In genomic region chr15:16221648-16222047, GRCm38 (mm10) we compare ENCODE assay signal across 25 mouse cellular contexts.
DNase-seq lines count a peak whose midpoint lies in the region; ATAC-seq and TF ChIP-seq lines count a peak whose summit lies in the region.
"Had no signal": no experiment of that assay in that cellular context is flagged by ENCODE, and none has a peak within 500 bp of the region (broad histone marks: within the 10 kb centered on the region; RNA-seq: fewer than 3 reads in every experiment).

No protein-coding gene starts in this region.

- DNase-seq in embryonic facial prominence, embryonic 11.5 days (ENCODE audit: low spot score) = peak; percentile 7
- no peak for DNase-seq in embryonic facial prominence, embryonic 10.5 days (ENCODE audit: low spot score)
- DNase-seq in liver, adult 2 months (ENCODE audit: extremely low read depth, low read depth, low spot score) = peak; percentile 23
- DNase-seq in A20 (ENCODE audit: low read depth, low spot score) = peak; percentile 36
- DNase-seq in c-Kit-positive CD71-positive TER-119-negative erythroid progenitor cells, embryonic 14.5 days (ENCODE audit: low read depth) = peak; percentile 7
- DNase-seq in heart, postnatal 4 days = no peak
- DNase-seq in kidney, adult 9 months = no peak
- DNase-seq: adrenal gland, postnatal 10 days; B cell, adult 2 months; cerebellum, adult 18-20 months; cerebellum, postnatal 36 days; heart, postnatal 14 days; kidney, adult 11 months; kidney, postnatal 25 days; layer of hippocampus, adult 9-11 months had no signal

- no peak overlapping the region for H3K4me3 ChIP-seq in embryonic facial prominence, embryonic 11.5 days (ENCODE audit: low read depth, low read length)
- no peak overlapping the region for H3K4me3 ChIP-seq in embryonic facial prominence, embryonic 10.5 days
- no peak overlapping the region for H3K4me3 ChIP-seq in liver, adult 2 months (ENCODE audit: insufficient read depth, low read depth, low read length)
- H3K4me3 ChIP-seq in liver, embryonic 12.5 days = no peak overlapping the region
- H3K4me3 ChIP-seq: embryonic facial prominence, embryonic 15.5 days; heart, embryonic 12.5 days; hindbrain, embryonic 15.5 days; neural tube, embryonic 15.5 days; stomach, embryonic 15.5 days had no signal

- no peak overlapping the region for H3K27ac ChIP-seq in embryonic facial prominence, embryonic 11.5 days (replicated peaks; ENCODE audit: low read depth, low read length)
- H3K27ac ChIP-seq in embryonic facial prominence, embryonic 10.5 days (replicated peaks) = no peak overlapping the region
- no peak overlapping the region for H3K27ac ChIP-seq in liver, adult 2 months (replicated peaks; ENCODE audit: insufficient read depth, low read depth, low read length)
- H3K27ac ChIP-seq in liver, embryonic 12.5 days = no peak overlapping the region
- H3K27ac ChIP-seq: embryonic facial prominence, embryonic 15.5 days; hindbrain, embryonic 15.5 days; liver, embryonic 14.5 days; macrophage; neural tube, embryonic 15.5 days; stomach, embryonic 15.5 days had no signal

- no peaks in the 10 kb centered on the region for H3K27me3 ChIP-seq in embryonic facial prominence, embryonic 11.5 days (ENCODE audit: control insufficient read depth, insufficient read depth, low read length)
- H3K27me3 ChIP-seq in embryonic facial prominence, embryonic 10.5 days (replicated peaks; ENCODE audit: low read depth, poor library complexity, severe bottlenecking) = no peaks in the 10 kb centered on the region
- H3K27me3 ChIP-seq in liver, adult 2 months (ENCODE audit: control insufficient read depth, insufficient read depth, low read length) = no peaks in the 10 kb centered on the region
- H3K27me3 ChIP-seq in liver, embryonic 12.5 days (replicated peaks) = no peaks in the 10 kb centered on the region
- H3K27me3 ChIP-seq: embryonic facial prominence, embryonic 15.5 days; heart, embryonic 12.5 days; hindbrain, embryonic 15.5 days; neural tube, embryonic 15.5 days; Patski; stomach, embryonic 15.5 days had no signal

- no peak overlapping the region for H3K9ac ChIP-seq in embryonic facial prominence, embryonic 11.5 days (replicated peaks; ENCODE audit: low read length)
- no peak overlapping the region for H3K9ac ChIP-seq in liver, adult 2 months (ENCODE audit: low read depth, low read length)
- no peak overlapping the region for H3K9ac ChIP-seq in liver, embryonic 12.5 days
- H3K9ac ChIP-seq: embryonic facial prominence, embryonic 15.5 days; heart, embryonic 12.5 days; hindbrain, embryonic 15.5 days; liver, embryonic 14.5 days; neural tube, embryonic 15.5 days; stomach, embryonic 15.5 days had no signal

- H3K36me3 ChIP-seq in embryonic facial prominence, embryonic 11.5 days (replicated peaks; ENCODE audit: control insufficient read depth, insufficient read depth, low read depth, low read length) = no peaks in the 10 kb centered on the region
- H3K36me3 ChIP-seq in embryonic facial prominence, embryonic 10.5 days (replicated peaks) = no peaks in the 10 kb centered on the region
- H3K36me3 ChIP-seq in liver, adult 2 months (ENCODE audit: control insufficient read depth, insufficient read depth, low read length) = no peaks in the 10 kb centered on the region
- H3K36me3 ChIP-seq in liver, embryonic 12.5 days = no peaks in the 10 kb centered on the region
- H3K36me3 ChIP-seq: embryonic facial prominence, embryonic 15.5 days; heart, embryonic 12.5 days; hindbrain, embryonic 15.5 days; neural tube, embryonic 15.5 days; stomach, embryonic 15.5 days had no signal

- no peak for TF ChIP-seq POLR2A in liver, adult 2 months (IDR thresholded peaks at IDR 0.05; ENCODE audit: extremely low read depth, insufficient read depth, low read length)

- no peaks in the 10 kb centered on the region for H3K4me1 ChIP-seq in embryonic facial prominence, embryonic 11.5 days (ENCODE audit: control insufficient read depth, insufficient read depth, low read length)
- H3K4me1 ChIP-seq in embryonic facial prominence, embryonic 10.5 days = no peaks in the 10 kb centered on the region
- H3K4me1 ChIP-seq in liver, adult 2 months (ENCODE audit: control insufficient read depth, insufficient read depth, low read length) = no peaks in the 10 kb centered on the region
- H3K4me1 ChIP-seq in liver, embryonic 12.5 days = no peaks in the 10 kb centered on the region
- H3K4me1 ChIP-seq: embryonic facial prominence, embryonic 15.5 days; heart, embryonic 12.5 days; hindbrain, embryonic 15.5 days; neural tube, embryonic 15.5 days; stomach, embryonic 15.5 days had no signal

- H3K4me2 ChIP-seq in embryonic facial prominence, embryonic 11.5 days (ENCODE audit: low read depth, low read length) = no peak overlapping the region
- no peak overlapping the region for H3K4me2 ChIP-seq in liver, embryonic 12.5 days
- H3K4me2 ChIP-seq: embryonic facial prominence, embryonic 15.5 days; heart, embryonic 12.5 days; hindbrain, embryonic 15.5 days; midbrain, embryonic 11.5 days; neural tube, embryonic 15.5 days; stomach, embryonic 15.5 days had no signal

- no peaks in the 10 kb centered on the region for H3K9me3 ChIP-seq in embryonic facial prominence, embryonic 11.5 days (replicated peaks; ENCODE audit: control insufficient read depth, low read length)
- no peaks in the 10 kb centered on the region for H3K9me3 ChIP-seq in embryonic facial prominence, embryonic 10.5 days
- H3K9me3 ChIP-seq in liver, embryonic 12.5 days (replicated peaks) = no peaks in the 10 kb centered on the region
- H3K9me3 ChIP-seq: embryonic facial prominence, embryonic 15.5 days; heart, embryonic 12.5 days; hindbrain, embryonic 15.5 days; neural tube, embryonic 15.5 days; stomach, embryonic 15.5 days had no signal

- ATAC-seq in embryonic facial prominence, embryonic 11.5 days (replicated peaks; ENCODE audit: insufficient number of reproducible peaks, low FRiP score, low TSS enrichment, low read depth) = no peak
- ATAC-seq in liver, embryonic 12.5 days = no peak
- ATAC-seq: Patski had no signal

- peak; percentile 1; the same call in 1 of the 2 replicates for TF ChIP-seq CTCF in liver, adult 2 months (IDR thresholded peaks at IDR 0.05; ENCODE audit: low read depth, low read length)

- no peaks in the 10 kb centered on the region for H3K79me2 ChIP-seq in liver, adult 2 months (ENCODE audit: control insufficient read depth, insufficient read depth, low read length)

- WGBS in embryonic facial prominence, embryonic 11.5 days = 87% methylated on average over 2 of the region's 2 CpGs
- WGBS in embryonic facial prominence, embryonic 10.5 days = 88% methylated on average over 2 of the region's 2 CpGs
- 83% methylated on average over 2 of the region's 2 CpGs for WGBS in liver, adult 2 months
- 66% methylated on average over 2 of the region's 2 CpGs for WGBS in liver, embryonic 12.5 days (ENCODE audit: insufficient replicate concordance)

Comparison
In these comparisons a context has a peak if more than half of its experiments do, and no peak if none do; other contexts are left out.
1. DNase-seq: peak in embryonic facial prominence, embryonic 11.5 days (single experiment), liver, adult 2 months (single experiment), A20 (single experiment) and c-Kit-positive CD71-positive TER-119-negative erythroid progenitor cells, embryonic 14.5 days (single experiment); none in embryonic facial prominence, embryonic 10.5 days (single experiment), heart, postnatal 4 days (single experiment) and kidney, adult 9 months (single experiment).